Mouse (Mus musculus) leukemia stem cell, adult 10-12 weeks (primary cell): ENCODE data around the gene Sesn3. TPM values are rescaled to one million over a fixed set of nuclear protein-coding genes. Genes with fewer than 3 reads are reported as not detected.

ENCODE experiments used
- polyA plus RNA-seq: library from polyadenylated mRNA; stranded (reverse); fragments of >175 nt; gene quantifications from 2 replicates; pipeline ENCODE4 v1.2.3, GENCODE M21; 2012; ENCODE audit warnings: low replicate concordance

The Sesn3 gene
- 8.7 and 36.1 TPM in 2 replicates for polyA plus RNA-seq

GRCm38 (mm10) chr9:14274986-14275720 lies at the start of gene Sesn3:
Sesn3 (plus strand) TSS chr9:14275067.

DNA sequence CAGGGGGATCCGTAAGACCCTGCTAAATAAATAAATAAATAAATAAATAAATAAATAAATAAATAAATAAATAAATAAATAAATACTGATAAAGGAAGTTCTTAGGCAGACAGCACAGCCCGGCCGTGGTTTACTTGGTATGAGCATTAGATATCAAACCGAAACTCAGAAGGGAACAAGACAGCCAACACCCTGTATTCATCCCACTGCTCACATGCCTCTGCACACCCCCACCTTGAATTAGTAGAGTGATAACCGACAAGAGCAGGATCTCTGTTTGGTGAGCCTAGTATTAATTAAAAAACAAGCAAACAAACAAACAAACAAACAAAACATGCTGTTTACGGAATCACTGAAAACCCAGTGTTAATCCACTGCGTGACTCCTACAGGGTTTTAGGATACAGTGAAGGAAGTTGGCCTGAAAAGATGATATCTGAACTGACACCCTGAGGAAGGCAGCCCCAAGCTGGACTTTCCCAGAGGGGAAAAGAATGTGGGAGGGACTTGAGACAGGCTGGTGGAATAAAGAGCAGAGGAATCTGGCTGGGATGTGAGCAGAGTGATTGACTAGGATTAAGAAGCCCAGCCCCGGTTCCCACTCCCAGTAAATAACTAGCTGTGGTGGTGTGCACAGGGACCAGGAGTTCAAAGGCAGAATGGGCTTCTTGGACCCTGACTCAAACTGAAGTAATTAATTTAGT lies 106.6 kb downstream of the Sesn3 start, which contains the start of gene Endod1:
Endod1 (minus strand) TSS at position 155 of the 703 bp plus-strand sequence.

Other genes starting within 250 kb of the Sesn3 start
- 68.0 and 167 TPM in 2 replicates for gene Endod1, start 106.4 kb downstream of the Sesn3 start, polyA plus RNA-seq
- not detected in 2 replicates for gene Kdm4d, start 225.4 kb downstream of the Sesn3 start, polyA plus RNA-seq
- gene Cwc15, start 225.6 kb downstream of the Sesn3 start, polyA plus RNA-seq: 6.7 and 7.7 TPM in 2 replicates